Mouse (Mus musculus): ENCODE data around the gene Usp6nl.

Gene Usp6nl

DNA sequence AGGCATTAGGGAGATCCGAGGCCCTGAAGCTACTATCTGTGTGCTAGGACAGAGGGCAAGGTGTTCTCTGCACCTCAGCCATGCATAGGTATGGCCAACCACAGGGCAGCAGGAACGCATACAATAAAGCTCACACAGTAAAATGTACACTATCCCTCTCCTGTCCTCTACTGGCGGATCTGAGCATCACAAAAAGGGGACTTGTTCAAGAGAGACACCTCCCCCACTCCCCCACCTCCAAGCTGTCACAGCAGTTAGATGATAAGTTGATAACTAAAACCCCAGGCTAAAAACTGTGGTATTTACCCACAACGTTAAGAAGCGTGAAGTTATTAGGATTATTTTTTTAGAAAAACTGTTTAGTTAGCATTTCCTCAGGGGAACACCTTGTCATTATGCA is 151.4 kb downstream of the Usp6nl start:
- DNase-seq (ENCODE audit: low spot score): no peak

DNA sequence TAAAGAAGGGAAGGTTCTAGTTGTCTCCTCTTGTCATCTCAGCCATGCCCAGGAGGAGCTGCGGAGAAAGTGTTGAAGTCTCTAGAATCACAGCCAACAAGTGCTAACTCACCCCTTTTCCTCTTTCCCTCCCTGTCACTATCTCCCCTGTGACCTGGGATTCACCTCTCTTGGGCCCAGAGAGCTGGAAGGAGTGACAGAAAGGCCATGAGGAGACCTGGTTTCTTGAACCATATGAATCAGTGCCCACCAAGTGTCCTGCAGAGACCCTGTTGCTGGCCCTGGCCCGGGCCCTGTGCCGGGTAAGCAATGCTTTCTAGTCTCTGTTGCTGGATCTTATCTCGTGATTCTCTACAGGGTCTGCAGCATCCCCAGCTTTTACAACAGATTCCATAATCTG is 155.4 kb downstream of the Usp6nl start:
- DNase-seq (ENCODE audit: low spot score): no peak

DNA sequence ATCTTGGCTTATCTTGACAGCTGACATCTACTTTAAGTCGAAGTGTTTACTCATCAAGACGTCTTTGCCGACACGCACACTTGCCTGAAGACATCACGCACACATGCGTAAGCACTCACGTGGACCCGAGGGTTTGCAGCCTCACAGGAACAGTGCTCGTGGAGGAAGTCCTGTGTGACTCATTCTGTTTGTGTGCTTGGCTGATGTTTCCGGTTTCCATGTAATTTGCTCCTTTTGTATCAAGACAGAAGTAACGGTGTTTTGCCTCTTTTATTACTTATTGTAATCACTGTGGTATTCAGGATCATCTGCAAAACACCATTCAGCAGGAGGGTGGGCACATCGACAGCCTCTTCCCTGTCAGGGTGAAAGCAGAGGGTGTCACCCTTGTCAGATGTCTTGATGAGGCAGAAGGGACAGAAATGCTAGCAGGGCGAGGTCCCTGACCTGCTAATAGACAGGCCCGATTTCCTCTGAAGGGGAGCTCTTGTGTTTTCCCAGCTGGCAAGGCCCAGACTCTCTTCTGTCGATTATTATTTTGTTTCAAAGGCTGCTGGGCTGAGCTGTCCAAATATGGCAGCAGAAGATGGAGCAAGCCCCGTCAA is 156.0 kb downstream of the Usp6nl start:
- DNase-seq (ENCODE audit: low spot score): peak; percentile 30

DNA sequence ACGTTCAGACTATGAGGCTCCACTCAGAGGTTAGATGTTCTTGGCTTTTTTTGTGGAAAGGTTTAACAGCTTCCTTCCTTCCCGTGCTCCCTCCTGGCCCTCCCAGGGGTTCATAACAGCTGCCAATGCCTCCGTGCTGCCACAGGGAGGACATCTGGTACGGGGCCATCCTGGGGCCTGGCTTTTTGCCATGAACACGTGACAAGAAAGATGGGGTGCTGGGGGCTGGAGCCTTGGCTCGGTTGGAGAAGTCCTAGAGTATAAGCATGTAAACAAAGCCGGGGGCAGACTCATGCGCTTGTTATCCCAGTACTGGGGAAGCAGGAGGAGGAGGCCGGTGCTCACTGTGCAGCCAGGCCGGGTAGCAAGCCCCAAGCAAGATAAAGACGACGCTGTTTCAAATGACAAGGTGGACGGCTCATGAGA is 156.5 kb downstream of the Usp6nl start:
- no peak for DNase-seq (ENCODE audit: low spot score)

DNA sequence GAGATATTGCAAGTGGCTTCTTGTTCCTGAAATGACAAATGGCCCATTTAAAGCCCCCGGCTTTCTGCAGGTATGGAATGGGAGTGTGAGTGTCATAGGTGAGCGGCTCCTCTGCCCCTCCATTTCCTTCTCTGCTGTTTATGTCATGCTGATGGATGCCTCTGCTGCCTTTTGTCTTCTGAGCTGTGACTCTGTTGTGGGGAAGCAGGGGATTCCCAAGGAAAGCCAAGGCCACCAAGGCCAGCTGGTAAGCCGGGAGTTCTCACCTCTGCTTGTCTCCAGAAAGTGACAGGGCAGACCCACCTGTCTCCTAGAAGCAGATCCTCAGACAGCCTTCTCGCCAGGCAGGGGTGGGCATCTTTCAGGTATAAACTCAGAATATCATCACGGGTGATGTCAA is 157.2 kb downstream of the Usp6nl start:
- no peak for DNase-seq (ENCODE audit: low spot score)

DNA sequence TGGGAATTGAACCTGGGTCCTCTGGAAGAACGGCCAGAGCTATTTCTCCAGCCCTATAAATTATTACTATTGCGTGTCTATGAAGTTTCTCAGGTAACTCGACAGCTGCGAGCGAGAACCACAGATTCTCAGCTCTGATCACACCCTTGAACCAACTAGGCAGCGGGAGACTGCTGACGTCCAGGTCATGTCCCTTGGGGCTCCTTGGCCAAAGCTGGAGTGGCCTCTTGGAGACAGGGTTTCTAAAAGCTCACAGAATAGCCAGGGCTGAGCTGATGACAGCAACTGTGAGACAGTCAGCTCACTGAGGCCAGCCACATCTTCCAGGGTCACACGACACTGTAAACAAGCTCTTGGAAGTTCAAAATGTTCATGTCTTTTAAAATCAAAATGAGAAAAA is 159.5 kb downstream of the Usp6nl start:
- DNase-seq (ENCODE audit: low spot score): no peak

DNA sequence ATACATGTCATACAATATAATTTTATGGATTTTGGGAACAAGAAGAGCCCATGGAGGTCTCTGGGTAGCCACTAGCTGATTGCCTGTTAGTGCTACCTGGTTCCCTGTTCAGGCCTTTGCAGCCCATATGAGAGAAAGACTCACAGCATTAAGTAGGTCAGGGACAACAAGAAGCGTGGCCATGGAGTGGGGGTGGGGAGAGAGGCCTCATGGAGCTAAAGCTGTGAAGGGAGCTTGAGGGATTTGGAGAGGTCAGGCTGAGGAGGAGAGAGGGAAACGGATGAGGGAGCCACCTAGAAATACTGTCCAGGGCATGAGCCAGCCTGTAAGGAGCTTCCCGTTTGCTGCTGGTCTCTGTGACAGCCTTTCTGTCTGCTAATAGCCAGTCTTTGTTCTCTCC is 159.9 kb downstream of the Usp6nl start:
- DNase-seq (ENCODE audit: low spot score): no peak

DNA sequence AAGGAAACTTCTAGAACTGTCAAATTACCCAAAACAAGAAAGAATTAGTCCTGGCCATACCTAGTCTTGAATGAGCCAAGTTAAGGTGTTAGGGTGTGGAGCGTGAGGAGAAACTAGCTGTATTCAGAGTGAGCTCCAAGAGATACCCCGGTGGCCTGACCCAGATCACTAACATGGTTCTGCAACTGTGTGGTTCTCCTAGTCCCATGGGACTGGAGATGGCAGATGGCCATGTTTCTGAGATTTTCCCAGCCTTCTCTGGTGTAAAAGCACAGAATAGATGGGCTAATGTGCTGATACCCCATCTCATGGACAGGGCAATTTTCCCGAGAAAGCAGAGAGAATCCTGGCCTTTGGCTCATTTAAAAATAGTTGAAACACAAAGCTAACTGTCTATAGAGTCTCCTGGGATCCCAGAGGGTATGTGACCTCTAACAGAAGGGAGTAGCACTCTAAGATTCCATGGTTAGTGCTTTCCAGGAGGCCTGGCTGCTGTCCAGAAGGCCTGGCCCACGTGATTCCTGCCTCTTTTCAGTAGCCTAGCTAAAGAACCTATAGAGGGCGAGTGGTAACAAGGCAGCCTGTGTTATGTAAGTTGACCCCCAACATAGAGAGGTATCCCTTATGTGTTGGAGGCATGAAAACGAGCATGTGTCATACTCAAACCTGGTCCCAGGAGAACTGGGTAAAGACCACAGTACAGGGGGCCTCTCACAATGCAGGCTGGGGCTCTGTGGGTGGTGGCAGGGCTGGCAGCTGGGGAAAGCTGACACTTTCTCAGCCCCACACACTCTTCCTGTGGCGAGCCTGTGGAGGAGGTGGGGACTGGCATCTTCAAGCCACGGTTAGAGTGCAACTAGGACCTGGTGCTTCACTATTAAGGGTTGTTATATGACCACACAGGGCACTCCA is 160.9 kb downstream of the Usp6nl start:
- no peak for DNase-seq (ENCODE audit: low spot score)

DNA sequence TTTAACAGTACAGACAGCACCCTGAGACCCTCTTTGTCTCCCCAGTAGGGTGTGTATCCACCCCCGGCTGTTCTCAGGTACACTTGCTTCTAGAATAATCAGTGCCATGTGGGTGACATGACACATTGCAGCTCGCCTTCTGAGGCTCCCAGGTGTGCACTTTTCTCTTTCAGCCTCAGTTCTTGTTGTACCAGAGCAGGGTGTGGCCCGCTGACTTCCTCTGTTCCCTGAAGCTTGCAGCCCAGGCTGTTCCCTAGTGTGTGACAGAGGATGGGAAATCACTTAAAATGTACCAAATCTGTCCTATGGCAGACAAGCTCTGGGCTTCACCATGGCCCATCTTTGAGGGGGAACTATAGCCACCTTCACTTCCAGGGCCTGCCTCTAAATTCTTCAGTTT is 161.7 kb downstream of the Usp6nl start:
- DNase-seq (ENCODE audit: low spot score): no peak

DNA sequence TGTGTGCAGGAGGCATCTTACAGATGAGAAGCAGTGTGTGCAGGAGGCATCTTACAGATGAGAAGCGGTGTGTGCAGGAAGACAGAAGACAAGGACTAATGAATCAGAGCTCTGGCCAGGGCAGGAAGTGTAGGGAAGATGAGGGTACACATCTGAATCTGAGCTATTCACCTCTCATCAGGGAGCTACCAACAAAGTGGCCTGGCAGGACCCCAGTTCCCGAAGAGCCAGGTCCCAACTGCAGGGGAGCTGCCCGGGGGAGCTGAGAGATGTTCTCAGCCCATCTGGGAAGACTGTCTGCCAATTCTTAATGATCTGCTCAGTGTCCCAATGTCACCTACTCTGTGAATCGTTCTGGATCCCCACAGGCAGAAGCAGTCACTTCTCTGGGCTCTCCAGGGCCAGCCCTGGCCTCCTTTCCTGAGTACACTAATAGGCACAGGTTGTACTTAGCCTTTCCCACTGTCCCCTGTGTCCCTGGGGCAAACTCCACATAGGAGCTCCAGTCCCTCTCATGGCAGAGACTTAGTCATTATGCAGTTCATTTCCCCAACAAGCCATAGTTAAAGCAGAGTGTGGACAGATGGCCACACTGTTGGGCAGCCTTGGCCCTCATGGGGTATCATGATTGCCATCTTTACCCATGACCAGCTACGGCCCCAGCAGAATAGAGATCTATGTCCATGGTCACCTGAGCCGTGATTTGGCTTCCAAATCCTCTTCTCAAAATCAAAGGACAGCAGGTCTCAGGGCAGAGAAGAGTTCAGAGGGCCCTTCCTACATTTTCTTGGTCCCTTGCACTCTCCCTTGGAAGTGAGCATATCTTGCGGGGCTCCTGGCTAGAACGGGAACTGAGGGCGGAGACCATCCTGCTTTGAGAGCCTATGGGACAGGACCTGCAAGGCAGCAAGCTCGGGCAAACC is 165.4 kb downstream of the Usp6nl start:
- DNase-seq (ENCODE audit: low spot score): no peak

DNA sequence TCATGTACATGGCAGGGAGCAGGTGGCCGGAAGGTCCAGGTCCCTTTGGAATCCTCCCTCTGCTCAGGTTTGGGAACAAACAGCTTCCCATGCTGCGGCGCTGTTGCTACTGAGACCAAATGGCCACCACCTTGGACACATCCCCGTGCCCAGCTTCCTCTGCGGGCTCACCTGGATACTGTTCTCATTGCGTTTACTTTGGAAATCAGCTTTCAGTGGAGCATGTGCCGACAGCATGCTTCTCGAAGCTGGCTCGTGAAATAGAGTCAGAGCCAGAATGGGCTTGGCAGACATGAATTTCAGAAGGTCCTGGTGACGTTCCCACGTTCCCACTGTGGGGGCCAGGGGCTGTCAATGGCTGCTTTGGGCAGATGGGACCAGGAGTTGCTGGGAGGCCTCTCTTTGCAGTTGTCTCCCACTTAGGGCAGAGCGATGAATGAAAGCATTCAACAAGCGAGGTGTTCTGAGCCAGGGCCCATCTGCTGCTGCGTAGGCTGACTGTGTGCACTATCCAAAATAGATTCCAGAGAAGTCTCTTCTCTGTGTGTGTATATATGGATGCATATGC is 166.1 kb downstream of the Usp6nl start:
- peak; percentile 35 for DNase-seq (ENCODE audit: low spot score)

DNA sequence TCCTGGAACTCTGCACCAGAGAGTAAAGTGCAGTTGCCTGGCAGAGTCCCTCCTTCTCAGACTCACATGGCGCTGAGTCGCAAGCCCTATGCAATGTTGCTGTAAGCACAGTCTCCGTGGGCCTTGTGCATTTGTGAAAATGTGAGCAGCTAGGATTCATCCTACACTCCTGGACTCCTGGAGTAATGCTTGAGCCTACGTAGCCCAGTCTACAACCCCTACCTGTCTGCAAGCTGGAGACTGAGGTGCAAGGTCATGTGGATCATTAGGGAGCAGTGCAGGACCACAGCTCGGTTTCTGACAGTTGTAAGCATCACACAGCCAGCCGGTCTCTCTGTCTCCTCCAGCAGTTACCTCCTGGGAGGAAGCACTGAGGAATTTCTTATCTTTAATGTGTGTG is 167.6 kb downstream of the Usp6nl start:
- no peak for DNase-seq (ENCODE audit: low spot score)

DNA sequence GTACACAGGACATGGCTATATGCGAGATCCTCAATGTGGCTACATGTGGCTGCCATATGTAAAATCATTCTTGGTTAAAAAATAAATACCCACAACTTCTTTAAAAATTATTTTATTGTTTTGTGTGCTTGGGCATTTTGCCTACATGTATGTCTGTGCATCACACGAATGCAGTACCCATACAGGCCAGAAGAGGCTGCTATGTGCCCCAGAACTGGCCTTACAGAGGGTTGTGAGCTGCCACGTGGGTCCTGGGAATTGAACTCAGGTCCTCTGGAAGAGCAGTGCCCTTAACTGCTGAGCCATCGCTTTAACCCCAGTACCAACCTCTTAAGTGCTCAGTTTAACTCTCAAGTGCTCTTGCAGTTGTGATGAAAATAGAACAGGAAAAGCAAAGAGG is 168.4 kb downstream of the Usp6nl start:
- DNase-seq (ENCODE audit: low spot score): no peak

DNA sequence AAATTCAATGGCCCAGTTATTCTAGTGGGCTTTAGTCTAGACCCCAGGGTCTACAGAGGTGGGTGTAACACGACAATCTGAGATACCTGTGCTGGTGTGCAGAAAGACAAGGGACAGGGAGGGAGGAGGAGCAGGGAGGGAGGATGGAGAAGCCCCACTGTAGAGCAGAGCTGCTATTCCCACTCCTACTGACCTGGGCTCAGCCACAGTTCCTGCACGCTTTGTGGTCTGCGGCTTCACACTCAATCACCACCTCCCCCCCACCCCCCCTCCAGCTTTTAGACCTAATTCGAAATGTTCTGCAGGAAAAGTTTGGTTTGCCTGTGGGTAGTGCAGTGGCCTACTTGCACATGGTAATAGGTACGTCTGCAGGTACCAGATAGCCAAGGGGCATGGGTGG is 171.4 kb downstream of the Usp6nl start:
- DNase-seq (ENCODE audit: low spot score): no peak

Measured in layer of hippocampus, adult 11-12 months (tissue).